Mouse (Mus musculus) neural tube, embryonic 13.5 days (tissue): ENCODE results near the gene Slc17a6. TPM values are rescaled to one million over a fixed set of nuclear protein-coding genes. Genes with fewer than 3 reads are reported as not detected.
"Not testable (repeated sequence)": the region's sequence is repeated elsewhere in the genome, so short reads cannot be mapped to it uniquely, and the experiment has no call there.

Experiments used
- ATAC-seq: fragments of 200-750 bp; cut with Nextera tagmentation; 2 replicates; pipeline ENCODE4 v1.8.0; 2017; ENCODE audit warnings: low read depth, mild to moderate bottlenecking, moderate TSS enrichment, moderate library complexity
- H3K27ac ChIP-seq: fragments of 300-500 bp; sonication (generic); replicated peaks from 2 replicates; pipeline ENCODE4 v1.5.1; 2015; ENCODE audit warnings: moderate library complexity, mild to moderate bottlenecking, inconsistent platforms
- H3K27me3 ChIP-seq: fragments of 300-500 bp; sonication (generic); 2 replicates; pipeline ENCODE4 v1.6.1; 2015; ENCODE audit warnings: mild to moderate bottlenecking, inconsistent platforms
- H3K36me3 ChIP-seq: fragments of 300-500 bp; sonication (generic); 2 replicates; pipeline ENCODE4 v1.6.1; 2015; ENCODE audit warnings: mild to moderate bottlenecking, inconsistent platforms
- H3K4me1 ChIP-seq: fragments of 300-500 bp; sonication (generic); replicated peaks from 2 replicates; pipeline ENCODE4 v1.6.1; 2015; ENCODE audit warnings: inconsistent platforms
- H3K4me2 ChIP-seq: fragments of 300-500 bp; sonication (generic); 2 replicates; pipeline ENCODE4 v1.6.1; 2015; ENCODE audit warnings: inconsistent platforms, mild to moderate bottlenecking, moderate library complexity
- H3K4me3 ChIP-seq: fragments of 300-500 bp; sonication (generic); 2 replicates; pipeline ENCODE4 v1.5.1; 2015; ENCODE audit warnings: mild to moderate bottlenecking, inconsistent platforms
- H3K9ac ChIP-seq: fragments of 300-500 bp; sonication (generic); 2 replicates; pipeline ENCODE4 v1.6.1; 2015; ENCODE audit warnings: moderate library complexity, mild to moderate bottlenecking, inconsistent platforms
- H3K9me3 ChIP-seq: fragments of 300-500 bp; sonication (generic); 2 replicates; pipeline ENCODE4 v1.6.1; 2016; ENCODE audit warnings: inconsistent platforms
- WGBS: fragments of 180-500 bp; shearing (Covaris S2); methylation state at CpG from one replicate; pipeline ENCODE4 v1.1.7; 2015; 5-methylcytosine and 5-hydroxymethylcytosine counted together
- polyA plus RNA-seq: library from polyadenylated mRNA; unstranded; fragments of >200 nt; fragmentation: Nextera tagmentation; extraction: Ambion mirVana; gene quantifications from 2 replicates; pipeline ENCODE4 v1.2.1, GENCODE M21; 2015

Gene Slc17a6
- polyA plus RNA-seq, 1 experiment from 2014 or later: 78.3 TPM

DNA sequence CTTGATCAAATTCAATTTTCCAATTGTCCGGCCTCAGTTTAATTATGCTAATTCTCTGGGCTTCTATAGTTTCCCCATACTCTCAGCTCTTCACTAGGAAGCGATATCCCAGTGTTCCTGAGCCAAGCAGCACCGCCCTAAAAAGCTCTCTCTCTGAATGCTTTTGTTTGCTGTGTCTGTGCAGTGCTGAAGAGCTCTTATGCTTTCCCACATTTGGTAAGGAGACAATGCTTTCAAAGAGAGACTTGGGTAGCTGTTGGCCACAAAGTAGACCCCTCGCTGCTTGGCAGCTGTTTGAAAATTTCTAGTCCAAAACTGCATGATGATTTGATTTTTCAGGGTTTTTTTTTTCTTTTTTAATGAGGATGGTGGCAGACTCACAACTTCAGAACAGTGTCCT, 72.6 kb downstream of the Slc17a6 start:
- Histone ChIP-seq H3K4me3 (no peak overlapping the region), H3K4me1 (peaks cover 14% of the 10 kb centered on the region), H3K9ac (no peak overlapping the region), H3K27me3 (no peaks in the 10 kb centered on the region), H3K27ac (peak overlapping the region; percentile 63), H3K9me3 (no peaks in the 10 kb centered on the region), H3K4me2 (no peak overlapping the region), H3K36me3 (no peaks in the 10 kb centered on the region)
- no peak for ATAC-seq
- 66% methylated on average over 4 of the region's 4 CpGs for WGBS

DNA sequence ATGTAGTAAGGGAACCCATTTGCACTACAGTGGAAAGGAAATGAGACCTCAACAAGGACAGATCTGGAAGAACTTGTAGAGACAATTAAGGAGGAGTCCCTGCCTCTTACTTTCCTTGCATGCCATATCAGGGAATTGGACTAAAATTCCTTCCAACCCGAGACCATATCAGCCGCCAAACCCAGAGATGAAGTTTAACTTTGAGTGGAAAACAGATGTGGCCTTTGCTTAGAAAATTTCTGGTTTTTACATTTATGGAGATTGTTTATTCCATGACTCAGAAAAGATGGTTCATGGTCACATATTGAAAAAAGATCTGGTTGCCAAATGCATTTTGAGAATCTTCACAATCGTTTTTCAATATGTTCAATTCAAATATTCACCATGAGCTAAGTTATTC, 87.7 kb downstream of the Slc17a6 start:
- Histone ChIP-seq H3K27ac (no peak overlapping the region), H3K36me3 (no peaks in the 10 kb centered on the region), H3K4me2 (no peak overlapping the region), H3K27me3 (no peaks in the 10 kb centered on the region), H3K9me3 (no peaks in the 10 kb centered on the region), H3K4me3 (no peak overlapping the region), H3K9ac (no peak overlapping the region), H3K4me1 (no peaks in the 10 kb centered on the region)
- no peak for ATAC-seq
- 82% methylated on average over 3 of the region's 3 CpGs for WGBS

DNA sequence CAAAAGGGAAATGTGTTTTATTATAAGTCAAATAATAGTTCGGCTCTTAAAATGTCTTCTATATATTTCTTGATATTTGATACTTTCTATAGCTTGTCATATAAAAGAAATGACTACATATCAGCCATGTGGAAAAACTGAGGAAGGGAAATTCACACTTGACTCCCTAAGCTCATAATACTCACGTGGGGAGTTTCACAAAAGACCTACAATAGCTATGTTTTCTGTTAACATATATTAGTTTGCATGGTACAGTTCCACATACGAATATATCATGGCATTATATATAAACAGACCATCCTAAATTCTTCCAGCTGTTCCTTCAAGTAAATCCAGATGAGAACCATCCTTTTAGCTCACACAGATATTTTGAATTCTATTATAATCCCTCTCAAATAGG, 88.5 kb downstream of the Slc17a6 start:
- H3K4me1 ChIP-seq, H3K27ac ChIP-seq, H3K4me2 ChIP-seq, ATAC-seq, H3K36me3 ChIP-seq, H3K27me3 ChIP-seq, H3K4me3 ChIP-seq, H3K9me3 ChIP-seq, H3K9ac ChIP-seq: not testable (repeated sequence)
- WGBS: 87% methylated on average over 3 of the region's 3 CpGs

DNA sequence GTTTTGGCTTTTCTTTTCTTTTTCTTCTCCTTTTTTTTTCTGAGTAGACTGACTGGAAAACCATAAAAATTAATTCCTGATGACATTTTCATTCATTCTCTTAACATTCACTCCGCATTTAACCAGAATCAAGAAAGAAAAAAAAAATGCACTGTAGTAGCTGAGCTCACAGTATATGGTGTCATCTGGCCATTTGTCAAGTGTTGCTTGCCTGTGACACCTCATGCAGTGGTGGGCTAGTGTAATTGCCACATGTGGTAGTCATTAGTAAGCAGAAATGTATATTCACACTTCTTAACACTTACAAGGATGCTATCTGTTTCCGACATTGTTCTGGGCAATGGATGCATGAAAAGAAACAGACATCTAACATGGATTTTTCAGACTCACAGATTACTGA, 94.0 kb downstream of the Slc17a6 start:
- WGBS: 78% methylated on average over 2 of the region's 2 CpGs
- Histone ChIP-seq H3K9me3 (no peaks in the 10 kb centered on the region), H3K4me3 (no peak overlapping the region), H3K9ac (no peak overlapping the region), H3K4me2 (no peak overlapping the region), H3K27ac (no peak overlapping the region), H3K36me3 (no peaks in the 10 kb centered on the region), H3K4me1 (no peaks in the 10 kb centered on the region), H3K27me3 (no peaks in the 10 kb centered on the region)
- no peak for ATAC-seq

Other genes starting within 250 kb of the Slc17a6 start
- gene Ano5, start 111.0 kb upstream of the Slc17a6 start, polyA plus RNA-seq: 0.64 and 0.90 TPM in 2 replicates
- 19.8 and 28.1 TPM in 2 replicates for gene Gas2, start 240.0 kb downstream of the Slc17a6 start, polyA plus RNA-seq
- gene Fancf, start 240.3 kb downstream of the Slc17a6 start, polyA plus RNA-seq: 11.2 and 12.5 TPM in 2 replicates